Mouse (Mus musculus) mature B cell (primary cell): Measurements from ENCODE around the gene Gm16867.
"Not testable (repeated sequence)": the region's sequence is repeated elsewhere in the genome, so short reads cannot be mapped to it uniquely, and the experiment has no call there.

Source experiments
- in situ Hi-C: fragments of 300-500 bp; cut with MboI; formaldehyde crosslinking; loops from 2 replicates; pipeline ENCODE4 v1.14.3; 2019

Gm16867 gene

GRCm38 (mm10) chr14:69503174-69503573 is at the start of gene Gm16867:
Gm16867 (minus strand) TSS chr14:69503362.
- in situ Hi-C loops: not testable (repeated sequence)

- in situ Hi-C loops: not testable (repeated sequence)
Measured at GRCm38 (mm10) chr14:69547310-69547709, 44.1 kb upstream of the Gm16867 start.

- in situ Hi-C loops: not testable (repeated sequence)
Measured at GRCm38 (mm10) chr14:69545052-69545451, 41.9 kb upstream of the Gm16867 start.

GRCm38 (mm10) chr14:69544033-69544432 is 40.9 kb upstream of the Gm16867 start:
- in situ Hi-C loops: not testable (repeated sequence)

GRCm38 (mm10) chr14:69542695-69543094 is 39.5 kb upstream of the Gm16867 start:
- in situ Hi-C loops: not testable (repeated sequence)

- in situ Hi-C loops: not testable (repeated sequence)
Measured at GRCm38 (mm10) chr14:69540113-69540512, 37.0 kb upstream of the Gm16867 start.

GRCm38 (mm10) chr14:69536539-69536938 is 33.4 kb upstream of the Gm16867 start:
- in situ Hi-C loops: not testable (repeated sequence)

- in situ Hi-C loops: not testable (repeated sequence)
Measured at GRCm38 (mm10) chr14:69526202-69526601, 23.0 kb upstream of the Gm16867 start.

- in situ Hi-C loops: not testable (repeated sequence)
Measured at GRCm38 (mm10) chr14:69523001-69523400, 19.8 kb upstream of the Gm16867 start.

- in situ Hi-C loops: not testable (repeated sequence)
Measured at GRCm38 (mm10) chr14:69520810-69521209, 17.6 kb upstream of the Gm16867 start.

- in situ Hi-C loops: not testable (repeated sequence)
Measured at GRCm38 (mm10) chr14:69512449-69512848, 9.3 kb upstream of the Gm16867 start, which contains the start of gene Gm27179. Gm27179 (minus strand) TSS chr14:69512549.

GRCm38 (mm10) chr14:69507000-69507399 is 3.8 kb upstream of the Gm16867 start:
- in situ Hi-C loops: not testable (repeated sequence)

- in situ Hi-C loops: not testable (repeated sequence)
Measured at GRCm38 (mm10) chr14:69502440-69503150, 567 bp downstream of the Gm16867 start.

- in situ Hi-C loops: not testable (repeated sequence)
Measured at GRCm38 (mm10) chr14:69496259-69496658, 6.9 kb downstream of the Gm16867 start.

- in situ Hi-C loops: not testable (repeated sequence)
Measured at GRCm38 (mm10) chr14:69494946-69495345, 8.2 kb downstream of the Gm16867 start.

- in situ Hi-C loops: not testable (repeated sequence)
Measured at GRCm38 (mm10) chr14:69494522-69494921, 8.6 kb downstream of the Gm16867 start.

GRCm38 (mm10) chr14:69488001-69488400 is 15.2 kb downstream of the Gm16867 start:
- in situ Hi-C loops: not testable (repeated sequence)

- in situ Hi-C loops: not testable (repeated sequence)
Measured at GRCm38 (mm10) chr14:69485466-69486135, 17.6 kb downstream of the Gm16867 start.

GRCm38 (mm10) chr14:69473941-69474646 is 29.1 kb downstream of the Gm16867 start:
- in situ Hi-C loops: not testable (repeated sequence)

GRCm38 (mm10) chr14:69473322-69473721 is 29.8 kb downstream of the Gm16867 start:
- in situ Hi-C loops: not testable (repeated sequence)

- in situ Hi-C loops: not testable (repeated sequence)
Measured at GRCm38 (mm10) chr14:69470122-69470708, 32.9 kb downstream of the Gm16867 start.
